Mouse (Mus musculus) hematopoietic multipotent progenitor cell, adult 10-12 weeks (in vitro differentiated cells): ENCODE measurements around the gene Rarres1. TPM values are rescaled to one million over a fixed set of nuclear protein-coding genes. Genes with fewer than 3 reads are reported as not detected.

Experiments used
- polyA plus RNA-seq: library from polyadenylated mRNA; stranded (reverse); fragments of >175 nt; gene quantifications from 2 replicates; pipeline ENCODE4 v1.2.3, GENCODE M21; 2012; ENCODE audit warnings: low replicate concordance

The Rarres1 gene
- 0.17 and 0.34 TPM in 2 replicates for polyA plus RNA-seq

DNA sequence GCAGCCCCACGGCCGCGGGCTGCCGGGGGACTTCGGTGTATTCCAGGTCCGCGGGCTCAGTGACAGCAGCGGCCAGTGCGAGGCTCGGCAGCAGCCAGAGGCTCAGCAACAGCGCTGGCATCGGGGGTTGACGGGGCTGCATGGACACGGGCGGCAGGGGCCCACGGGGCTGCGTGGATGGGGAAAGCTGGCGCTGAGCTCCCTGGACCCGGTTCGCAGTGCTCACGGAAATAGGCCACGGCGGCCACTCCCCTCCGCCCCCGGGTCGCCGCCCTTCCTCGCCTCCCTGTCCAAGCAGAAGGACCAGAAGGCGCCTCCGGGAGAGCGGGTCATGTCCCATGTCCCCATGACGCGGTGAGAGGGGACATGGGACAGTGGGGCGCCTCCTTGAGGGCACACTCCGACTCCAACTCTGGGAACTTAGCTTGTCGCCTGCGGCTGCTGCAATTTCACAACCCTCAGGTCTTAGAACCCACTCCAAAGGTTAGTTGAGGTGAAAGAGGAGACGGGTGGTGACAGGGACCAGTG is at the start of gene Rarres1:
TSS of gene Rarres1 (minus strand) at position 250 of the 528 bp plus-strand sequence.

DNA sequence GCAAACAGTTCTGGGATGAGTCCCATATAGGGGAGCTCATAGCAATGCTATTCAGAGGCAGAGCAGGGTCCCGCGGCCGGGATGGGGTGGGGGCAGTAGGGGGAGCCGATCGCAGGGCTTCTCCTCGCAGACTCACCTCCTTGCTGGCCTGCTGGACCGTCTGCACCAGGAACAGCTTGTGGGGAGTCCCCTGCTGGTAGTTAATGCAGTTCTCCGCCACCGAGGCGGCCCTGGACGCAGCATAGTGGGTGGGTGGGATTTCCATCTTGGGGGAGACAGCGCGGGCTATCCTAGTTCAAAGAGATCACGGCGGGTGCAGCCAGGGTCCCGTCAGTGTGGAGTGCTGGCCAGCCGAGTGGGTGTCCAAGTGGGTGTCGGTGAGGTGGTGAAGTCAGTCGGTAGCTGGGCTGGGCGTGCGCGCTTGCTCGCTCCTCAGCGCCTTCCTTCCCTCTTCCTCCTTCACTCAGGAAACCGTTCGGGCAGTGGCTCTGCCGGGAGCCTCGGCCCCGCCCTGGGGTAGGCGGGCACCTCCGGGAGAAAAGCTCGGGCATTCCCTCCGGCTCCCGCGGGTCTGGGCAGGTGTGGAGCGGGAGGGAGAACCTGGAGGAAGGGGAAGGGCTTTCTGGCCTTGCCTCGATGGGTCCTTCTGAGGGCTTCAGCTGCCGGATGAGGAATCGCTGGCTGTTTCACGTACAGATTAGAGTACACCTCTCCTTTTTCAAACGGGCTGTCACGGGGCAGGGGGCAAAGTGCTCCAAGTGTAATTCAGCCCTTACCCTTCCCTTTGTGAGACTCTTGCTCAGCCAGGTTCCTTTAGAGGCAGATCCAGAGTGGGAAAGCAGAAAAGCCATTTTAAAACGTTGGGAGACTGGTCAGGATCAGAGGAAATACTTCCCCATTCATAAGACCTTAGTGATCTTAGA is 51.6 kb downstream of the Rarres1 start, which contains the start of gene Lxn:
TSS of gene Lxn (minus strand) at position 477 of the 923 bp plus-strand sequence.

DNA sequence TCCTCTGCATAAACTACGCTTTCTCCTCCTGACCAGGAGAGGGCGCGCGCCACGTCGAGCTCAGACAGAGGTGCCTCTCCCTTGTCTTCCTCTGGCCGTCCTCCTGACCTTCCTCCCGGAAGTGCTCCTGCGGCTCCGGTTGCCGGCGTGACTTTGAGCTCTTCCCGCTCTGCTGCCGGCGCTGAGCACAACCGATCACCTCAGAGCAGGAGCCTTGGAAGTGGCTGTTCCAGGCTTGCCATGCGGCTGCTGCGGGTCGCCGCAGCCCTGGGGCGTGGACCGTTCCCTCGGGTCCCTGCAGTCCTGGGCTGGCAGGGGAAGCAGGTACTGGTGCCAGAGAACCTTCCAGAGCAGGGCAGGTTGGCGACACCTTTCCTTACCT is 85.3 kb downstream of the Rarres1 start, which contains the start of gene Gfm1:
TSS of gene Gfm1 (plus strand) at position 98 of the 382 bp plus-strand sequence.

Other genes with a start within 250 kb of the Rarres1 start
- gene Mlf1, start 141.4 kb downstream of the Rarres1 start, polyA plus RNA-seq: not detected in 2 replicates
- not detected in 2 replicates for gene Gm17402, start 140.4 kb downstream of the Rarres1 start, polyA plus RNA-seq
- 3.9 and 4.1 TPM in 2 replicates for gene Gfm1, start 85.4 kb downstream of the Rarres1 start, polyA plus RNA-seq
- gene Lxn, start 51.6 kb downstream of the Rarres1 start, polyA plus RNA-seq: 2.7 and 2.8 TPM in 2 replicates
- 28.2 and 46.9 TPM in 2 replicates for gene Mfsd1, start 67.2 kb upstream of the Rarres1 start, polyA plus RNA-seq